Mouse (Mus musculus) heart, embryonic 11.5 days (tissue): ENCODE results near the gene Prdx2. TPM values are rescaled to one million over a fixed set of nuclear protein-coding genes. Genes with fewer than 3 reads are reported as not detected.

Source experiments
- ATAC-seq: fragments of 200-750 bp; cut with Nextera tagmentation; replicated peaks from 2 replicates; pipeline ENCODE4 v1.8.0; 2017; ENCODE audit warnings: moderate library complexity; ENCODE audit not compliant: insufficient number of reproducible peaks, low FRiP score, low TSS enrichment
- H3K27ac ChIP-seq: fragments of 300-500 bp; sonication (generic); 2 replicates; pipeline ENCODE4 v1.5.1; 2014; ENCODE audit warnings: mild to moderate bottlenecking, low read depth, low read length
- H3K27me3 ChIP-seq: fragments of 300-500 bp; sonication (generic); 2 replicates; pipeline ENCODE4 v1.6.1; 2014; ENCODE audit warnings: mild to moderate bottlenecking, low read length, mixed read lengths; ENCODE audit not compliant: control insufficient read depth, insufficient read depth
- H3K36me3 ChIP-seq: fragments of 300-500 bp; sonication (generic); 2 replicates; pipeline ENCODE4 v1.6.1; 2014; ENCODE audit warnings: mild to moderate bottlenecking, low read length, moderate library complexity, mixed read lengths; ENCODE audit not compliant: control insufficient read depth, insufficient read depth
- H3K4me1 ChIP-seq: fragments of 300-500 bp; sonication (generic); 2 replicates; pipeline ENCODE4 v1.6.1; 2014; ENCODE audit warnings: low read length; ENCODE audit not compliant: control insufficient read depth, insufficient read depth
- H3K4me2 ChIP-seq: fragments of 300-500 bp; sonication (generic); 2 replicates; pipeline ENCODE4 v1.6.1; 2014; ENCODE audit warnings: mild to moderate bottlenecking, moderate library complexity
- H3K4me3 ChIP-seq: fragments of 300-500 bp; sonication (generic); 2 replicates; pipeline ENCODE4 v1.5.1; 2014; ENCODE audit warnings: low read depth, low read length
- H3K9ac ChIP-seq: fragments of 300-500 bp; sonication (generic); 2 replicates; pipeline ENCODE4 v1.6.1; 2014; ENCODE audit warnings: mild to moderate bottlenecking, low read depth, low read length, moderate library complexity
- H3K9me3 ChIP-seq: fragments of 300-500 bp; sonication (generic); replicated peaks from 2 replicates; pipeline ENCODE4 v1.6.1; 2016; ENCODE audit warnings: low read length; ENCODE audit not compliant: control insufficient read depth
- WGBS: fragments of 180-500 bp; shearing (Covaris S2); extraction: QIAGEN DNeasy Blood & Tissue Kit; methylation state at CpG from one replicate; pipeline ENCODE4 v1.1.7; 2014; ENCODE audit not compliant: insufficient replicate concordance; 5-methylcytosine and 5-hydroxymethylcytosine counted together
- polyA plus RNA-seq: library from polyadenylated mRNA; unstranded; fragments of >200 nt; fragmentation: Nextera tagmentation; extraction: Ambion mirVana; gene quantifications from 2 replicates; pipeline ENCODE4 v1.2.1, GENCODE M21; 2014

The Prdx2 gene
- polyA plus RNA-seq, 1 experiment from 2014 or later = 992 TPM

DNA sequence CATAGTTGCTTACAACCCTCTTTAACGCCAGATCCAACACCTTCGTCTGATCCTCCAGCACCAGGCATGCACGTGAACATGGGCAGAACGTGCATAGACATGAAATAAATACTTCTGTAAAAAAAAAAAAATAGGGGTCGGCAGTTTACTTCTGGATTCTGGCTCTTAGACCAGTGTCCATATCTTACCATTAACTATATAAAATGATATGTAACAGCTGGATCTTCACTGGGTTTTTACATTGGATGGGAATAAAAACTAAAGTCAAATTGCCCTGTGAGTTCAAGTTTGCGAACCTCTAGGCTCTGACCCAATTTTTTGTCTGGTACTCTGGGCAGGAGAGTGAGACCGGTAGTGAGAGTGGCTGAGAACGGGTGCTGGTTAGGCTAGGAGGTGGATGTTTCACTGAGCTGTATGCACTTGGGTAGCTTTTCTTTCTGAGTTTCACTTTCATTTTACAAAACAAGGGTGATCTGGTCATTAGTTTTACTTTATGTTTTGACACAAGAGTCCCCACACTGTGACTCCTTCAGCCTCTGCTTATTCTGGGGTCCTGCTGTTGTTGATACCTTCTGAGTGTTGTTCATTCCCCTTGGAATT lies 5.3 kb downstream of the Prdx2 start:
- no peak overlapping the region for H3K4me3 ChIP-seq
- H3K27ac ChIP-seq = 0 out of 2 replicates have a peak overlapping the region, but pooled peaks have one; percentile 10
- WGBS = 77% methylated on average over 8 of the region's 8 CpGs
- H3K9ac ChIP-seq = no peak overlapping the region
- H3K36me3 ChIP-seq = peaks cover 12% of the 10 kb centered on the region
- no peaks in the 10 kb centered on the region for H3K9me3 ChIP-seq
- H3K4me2 ChIP-seq = peak overlapping the region; percentile 98
- peaks cover 31% of the 10 kb centered on the region for H3K4me1 ChIP-seq
- ATAC-seq = no peak
- H3K27me3 ChIP-seq = no peaks in the 10 kb centered on the region

DNA sequence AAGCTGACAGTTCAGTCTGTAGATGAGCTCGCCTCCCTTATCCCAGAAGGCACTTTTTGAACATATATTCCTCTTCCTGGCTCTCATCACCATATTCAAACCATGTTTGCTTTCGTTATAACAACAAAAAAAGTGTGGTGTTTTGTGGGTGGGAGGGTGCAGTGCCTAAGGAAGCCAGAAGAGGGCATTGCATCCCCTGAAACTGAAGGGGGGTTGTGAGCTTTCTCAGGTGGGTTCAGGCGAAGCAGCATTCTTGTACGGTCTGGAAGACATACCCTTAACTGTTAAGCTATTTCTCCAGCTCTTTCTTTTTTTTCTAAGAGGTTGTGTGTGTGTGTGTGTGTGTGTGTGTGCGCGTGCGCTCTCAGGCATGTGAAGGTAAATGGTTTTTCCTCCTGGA lies 6.0 kb downstream of the Prdx2 start:
- Histone ChIP-seq H3K9ac (no peak overlapping the region; the same call in 1 of the 2 replicates), H3K9me3 (no peaks in the 10 kb centered on the region), H3K4me3 (peak overlapping the region; percentile 60), H3K4me1 (peaks cover 36% of the 10 kb centered on the region), H3K27me3 (no peaks in the 10 kb centered on the region), H3K27ac (peak overlapping the region; percentile 79), H3K4me2 (peak overlapping the region; percentile 98), H3K36me3 (peaks cover 12% of the 10 kb centered on the region)
- 30% methylated on average over 7 of the region's 7 CpGs for WGBS
- no peak for ATAC-seq

DNA sequence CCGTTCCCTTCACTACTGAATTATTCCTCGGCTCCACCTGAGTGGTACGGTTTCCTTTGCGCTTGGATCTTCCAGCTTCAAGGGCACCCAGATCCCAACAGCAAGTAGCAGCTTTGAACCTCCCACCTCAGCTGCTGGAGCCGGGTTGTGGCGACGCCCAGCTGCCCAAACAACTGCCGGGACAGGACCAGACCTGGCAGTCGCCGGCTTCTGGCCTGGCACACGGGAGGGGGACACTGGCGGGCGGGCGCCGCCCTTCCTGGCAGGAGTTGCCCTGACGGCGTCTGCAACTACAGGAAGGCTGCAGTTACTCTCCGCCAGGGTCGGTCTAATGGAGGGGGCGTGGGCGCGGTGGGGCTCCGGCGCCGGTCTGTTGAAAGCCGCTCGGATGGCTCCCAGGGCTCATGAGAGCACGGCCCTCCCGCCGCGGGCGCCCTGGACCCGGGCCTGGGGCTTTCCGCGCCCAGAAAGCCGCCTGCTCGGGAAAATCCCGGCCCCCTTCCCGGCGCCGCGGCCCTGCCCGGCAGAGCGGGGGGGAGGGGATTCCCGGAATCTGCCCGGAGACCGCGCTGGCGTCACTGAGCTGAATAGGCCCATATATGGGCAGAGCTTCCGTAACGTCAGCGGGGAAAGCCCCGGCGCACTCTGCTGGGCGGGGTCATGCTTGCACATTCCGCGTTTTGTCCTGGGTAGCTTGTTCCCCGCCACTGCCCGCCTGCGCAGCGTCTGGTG lies 6.8 kb downstream of the Prdx2 start:
- ATAC-seq = peak; percentile 82
- Histone ChIP-seq H3K36me3 (peaks cover 8% of the 10 kb centered on the region), H3K4me1 (peaks cover 36% of the 10 kb centered on the region), H3K27ac (peak overlapping the region; percentile 79), H3K9ac (peak overlapping the region; percentile 78), H3K4me2 (peak overlapping the region; percentile 98), H3K27me3 (no peaks in the 10 kb centered on the region), H3K9me3 (no peaks in the 10 kb centered on the region), H3K4me3 (peak overlapping the region; percentile 60)
- WGBS = under 1% methylated on average over 57 of the region's 61 CpGs

DNA sequence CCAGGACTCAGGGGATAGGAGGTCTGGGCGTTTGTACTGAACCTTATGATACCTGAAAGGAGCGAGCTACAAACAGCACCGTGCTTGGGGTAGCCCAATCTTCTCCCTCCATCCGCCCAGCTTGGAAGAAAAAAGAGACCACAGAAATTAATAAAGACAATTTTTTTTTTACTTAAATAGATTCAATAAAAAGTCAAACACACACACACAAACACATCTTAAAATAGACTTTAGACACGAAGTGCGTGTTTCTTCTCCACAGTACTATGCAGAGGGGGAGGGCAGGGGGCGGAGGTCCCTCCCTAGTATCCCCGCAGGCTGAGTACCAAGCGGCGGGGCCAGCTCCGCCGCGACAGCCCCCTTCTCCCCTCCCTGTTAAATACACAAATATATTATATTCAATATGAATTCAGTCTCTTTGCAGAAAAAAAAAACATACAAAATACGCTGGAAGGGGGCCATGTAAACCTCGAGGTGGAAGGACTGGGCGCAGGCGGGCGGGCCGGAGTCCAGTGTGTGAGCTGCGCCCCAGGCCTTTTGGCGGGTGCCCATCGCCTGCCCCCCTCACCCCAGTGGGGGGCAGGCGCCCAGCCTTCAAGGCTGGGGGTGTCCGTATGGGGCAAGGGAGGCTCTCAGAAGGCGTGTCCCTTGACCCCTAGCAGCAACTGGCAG lies 7.5 kb downstream of the Prdx2 start:
- H3K4me2 ChIP-seq = peak overlapping the region; percentile 98
- no peaks in the 10 kb centered on the region for H3K9me3 ChIP-seq
- ATAC-seq = no peak
- 3% methylated on average over 25 of the region's 25 CpGs for WGBS
- H3K36me3 ChIP-seq = peaks cover 2% of the 10 kb centered on the region
- peaks cover 41% of the 10 kb centered on the region for H3K4me1 ChIP-seq
- peak overlapping the region; percentile 79 for H3K27ac ChIP-seq
- H3K4me3 ChIP-seq = peak overlapping the region; percentile 60
- H3K27me3 ChIP-seq = 0 out of 2 replicates have a peak, but pooled peaks cover 3% of the 10 kb centered on the region
- H3K9ac ChIP-seq = peak overlapping the region; percentile 78

DNA sequence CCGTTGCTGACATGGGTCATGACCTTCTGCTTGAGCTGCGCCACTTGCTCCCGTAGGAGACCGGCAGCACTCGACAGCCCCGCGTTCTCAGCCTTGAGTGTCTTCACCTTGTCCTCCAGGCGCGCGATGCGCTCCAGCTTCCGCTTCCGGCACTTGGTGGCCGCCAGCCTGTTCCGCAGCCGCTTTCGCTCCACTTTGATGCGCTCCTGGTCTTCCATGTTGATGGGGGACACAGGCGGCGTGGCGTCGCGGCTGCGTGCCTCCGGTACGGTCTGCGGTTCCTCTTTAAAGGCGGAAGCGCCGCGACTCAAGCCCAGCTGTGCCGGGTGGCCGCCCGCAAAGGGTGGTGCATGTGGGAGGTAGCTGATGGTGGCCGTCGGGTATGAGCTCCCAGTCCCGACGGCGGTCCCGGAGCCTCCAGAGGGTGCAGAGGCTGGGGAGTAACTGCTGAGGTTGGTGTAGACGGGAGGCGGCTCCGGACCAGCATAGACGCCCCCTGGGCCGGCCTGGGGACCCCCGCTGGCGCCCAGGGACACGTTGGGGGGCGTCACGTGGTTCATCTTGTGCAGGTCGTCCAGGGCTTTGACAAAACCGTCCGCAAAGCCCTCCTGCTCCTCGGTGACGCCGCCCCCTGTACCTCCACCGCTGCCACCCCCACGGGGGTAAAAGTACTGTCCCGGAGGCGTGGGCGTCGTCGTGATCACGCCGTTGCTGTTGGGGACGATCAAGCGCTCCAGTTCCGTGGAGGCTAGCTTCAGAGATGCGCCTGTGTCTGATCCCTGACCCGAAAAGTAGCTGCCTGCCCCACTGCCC lies 8.3 kb downstream of the Prdx2 start:
- Histone ChIP-seq H3K4me2 (peak overlapping the region; percentile 98), H3K4me1 (peaks cover 43% of the 10 kb centered on the region), H3K9me3 (no peaks in the 10 kb centered on the region), H3K36me3 (no peaks in the 10 kb centered on the region), H3K27me3 (0 out of 2 replicates have a peak, but pooled peaks cover 3% of the 10 kb centered on the region), H3K4me3 (peak overlapping the region; percentile 60), H3K27ac (peak overlapping the region; percentile 79), H3K9ac (peak overlapping the region; percentile 78)
- WGBS = under 1% methylated on average over 70 of the region's 70 CpGs
- ATAC-seq = no peak

DNA sequence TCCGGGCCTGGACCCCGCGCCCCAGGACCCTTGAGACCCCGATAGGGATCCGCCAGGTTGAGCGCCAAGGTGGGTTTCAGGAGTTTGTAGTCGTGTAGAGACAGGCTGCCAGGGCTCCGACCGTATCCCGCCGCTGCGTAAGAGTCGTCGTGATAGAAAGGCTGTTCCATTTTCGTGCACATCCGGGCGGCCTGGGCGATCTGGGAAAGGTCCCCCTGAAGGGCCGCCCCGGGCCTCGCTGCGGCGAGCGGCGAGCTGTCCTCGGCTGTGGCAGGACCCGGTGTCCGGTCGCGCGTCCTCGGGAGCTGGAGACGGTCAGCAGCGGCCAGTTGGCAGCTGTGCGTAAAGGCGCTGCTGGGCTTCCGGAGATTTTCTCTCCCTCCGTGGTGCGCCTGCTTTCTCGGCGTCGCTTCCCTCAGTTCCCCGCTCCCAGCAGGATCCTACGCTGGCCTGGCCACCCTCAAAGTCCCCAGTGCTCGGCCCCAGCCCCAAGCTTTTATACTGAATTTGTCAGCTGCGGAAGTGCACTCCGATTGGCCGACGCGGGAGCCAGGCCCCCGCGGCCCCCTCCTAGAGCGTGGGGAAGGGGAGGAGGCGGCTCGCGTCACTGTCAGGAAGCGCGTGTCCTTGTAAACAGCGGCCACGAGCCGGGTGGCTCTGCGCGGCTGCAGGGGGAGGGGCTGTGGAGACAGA lies 9.0 kb downstream of the Prdx2 start, which contains the start of gene Junb:
Junb (minus strand) TSS at position 471 of the 693 bp plus-strand sequence.
- Histone ChIP-seq H3K27me3 (0 out of 2 replicates have a peak, but pooled peaks cover 3% of the 10 kb centered on the region), H3K4me1 (peaks cover 43% of the 10 kb centered on the region), H3K4me2 (peak within 1 kb of the TSS; percentile 98), H3K9ac (peak within 1 kb of the TSS; percentile 78), H3K27ac (peak within 1 kb of the TSS; percentile 79), H3K36me3 (no peaks in the 10 kb centered on the region), H3K9me3 (no peaks in the 10 kb centered on the region), H3K4me3 (peak within 1 kb of the TSS; percentile 60)
- ATAC-seq = peak; percentile 60
- WGBS = 1% methylated on average over 63 of the region's 63 CpGs

DNA sequence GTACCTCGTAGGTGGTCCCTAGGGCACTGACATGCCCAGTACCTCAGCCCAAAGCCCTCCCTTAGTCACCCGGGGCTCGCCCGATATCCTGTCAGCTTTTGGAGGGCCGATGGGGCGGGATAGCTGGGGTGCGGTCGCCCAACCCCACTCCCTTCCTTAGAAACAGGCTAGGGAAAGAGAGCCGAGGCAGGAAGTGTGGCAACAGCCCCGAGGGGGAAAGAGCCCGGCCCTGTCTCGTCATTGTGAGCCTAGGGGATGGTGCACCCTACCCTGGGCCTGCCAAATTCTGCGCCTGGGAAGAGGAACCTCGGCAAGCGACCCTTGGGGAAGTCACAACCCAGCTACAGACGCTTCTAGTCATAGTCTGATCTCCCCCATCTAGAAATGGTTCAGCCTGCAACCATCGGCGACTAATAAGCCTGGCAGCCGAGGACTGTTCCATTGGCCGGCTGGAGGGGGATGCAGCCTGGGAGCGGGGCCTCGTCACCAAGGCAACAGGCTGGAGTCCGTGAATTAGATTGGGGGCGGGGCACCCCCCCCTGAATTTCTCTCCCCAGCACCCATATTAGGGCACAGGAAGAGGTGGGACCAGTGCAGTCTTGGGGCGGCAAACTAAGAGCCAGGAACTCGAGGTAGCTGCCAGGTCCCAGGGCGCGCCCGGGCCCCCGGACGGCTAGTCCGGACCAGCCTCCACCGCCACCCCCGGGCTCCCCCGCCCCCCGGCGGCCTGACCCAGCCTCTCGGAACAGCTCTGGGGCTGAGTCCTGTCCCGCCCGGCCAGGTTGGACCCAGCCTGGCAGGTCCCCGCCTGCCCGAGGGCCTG lies 10.4 kb downstream of the Prdx2 start:
- ATAC-seq = peak; percentile 11; the same call in 1 of the 2 replicates

More for the DNA sequence above, 10.4 kb downstream of the Prdx2 start:
- Histone ChIP-seq H3K9ac (peak overlapping the region; percentile 67), H3K9me3 (no peaks in the 10 kb centered on the region), H3K4me2 (peak overlapping the region; percentile 98), H3K4me1 (peaks cover 50% of the 10 kb centered on the region), H3K27me3 (0 out of 2 replicates have a peak, but pooled peaks cover 3% of the 10 kb centered on the region), H3K27ac (0 out of 2 replicates have a peak overlapping the region, but pooled peaks have one; percentile 30), H3K36me3 (no peaks in the 10 kb centered on the region), H3K4me3 (peak overlapping the region; percentile 42)
- 2% methylated on average over 39 of the region's 42 CpGs for WGBS
